Mouse (Mus musculus): ENCODE measurements around the gene Nav2.

GRCm38 (mm10) chr7:49571606-49572005 lies 663.1 kb downstream of the Nav2 start:
- no peak for TF ChIP-seq CTCF (conservative IDR thresholded peaks at IDR 0.05 in 1 of 2, IDR thresholded peaks at IDR 0.05 in 1 of 2; ENCODE audit: low read depth in 2 of 2, low read length in 2 of 2)
- TF ChIP-seq MYC (IDR thresholded peaks at IDR 0.05; ENCODE audit: low read depth, low read length) = no peak
- TF ChIP-seq TCF12 (IDR thresholded peaks at IDR 0.05; ENCODE audit: low read depth, low read length) = no peak
- TF ChIP-seq ZNF384 (IDR thresholded peaks at IDR 0.05; ENCODE audit: low read depth, low read length) = no peak
- TF ChIP-seq POLR2A (IDR thresholded peaks at IDR 0.05; ENCODE audit: low read depth, low read length) = no peak
- TF ChIP-seq NRF1 (IDR thresholded peaks at IDR 0.05; ENCODE audit: low read depth, low read length) = no peak
- no peak for TF ChIP-seq ZKSCAN1 (IDR thresholded peaks at IDR 0.05; ENCODE audit: borderline replicate concordance, low read depth, low read length)
- no peak for TF ChIP-seq ELF1 (IDR thresholded peaks at IDR 0.05; ENCODE audit: low read depth, low read length)
